Mouse (Mus musculus) testis, adult 2 months (tissue): ENCODE data around the gene Insr. TPM values are rescaled to one million over a fixed set of nuclear protein-coding genes. Genes with fewer than 3 reads are reported as not detected.

Source experiments
- H3K27ac ChIP-seq: fragments of 200-500 bp; 2 replicates; pipeline ENCODE4 v1.5.1; 2012; ENCODE audit warnings: low read depth, low read length; ENCODE audit not compliant: control insufficient read depth, insufficient read depth
- H3K27me3 ChIP-seq: fragments of 200-500 bp; 2 replicates; pipeline ENCODE4 v1.6.1; 2012; ENCODE audit warnings: mild to moderate bottlenecking, low read length, moderate library complexity; ENCODE audit not compliant: control insufficient read depth, insufficient read depth
- H3K36me3 ChIP-seq: fragments of 200-500 bp; 2 replicates; pipeline ENCODE4 v1.6.1; 2012; ENCODE audit warnings: mild to moderate bottlenecking, low read length; ENCODE audit not compliant: control insufficient read depth, insufficient read depth
- H3K4me1 ChIP-seq: fragments of 200-500 bp; 2 replicates; pipeline ENCODE4 v1.6.1; 2012; ENCODE audit warnings: low read length; ENCODE audit not compliant: control insufficient read depth, insufficient read depth
- H3K4me3 ChIP-seq: fragments of 200-500 bp; 2 replicates; pipeline ENCODE4 v1.5.1; 2012; ENCODE audit warnings: low read depth, mild to moderate bottlenecking, low read length, moderate library complexity, mixed read lengths; ENCODE audit not compliant: control insufficient read depth
- CTCF ChIP-seq: fragments of 200-500 bp; IDR thresholded peaks from 2 replicates; pipeline ENCODE4 v1.5.1; 2012; ENCODE audit warnings: low read depth, mild to moderate bottlenecking, inconsistent platforms, low read length, moderate library complexity; ENCODE audit not compliant: control insufficient read depth, insufficient read depth, insufficient replicate concordance
- POLR2A ChIP-seq: fragments of 200-500 bp; IDR thresholded peaks from 2 replicates; pipeline ENCODE4 v1.6.1; 2012; ENCODE audit warnings: low read depth, mild to moderate bottlenecking, inconsistent platforms, low read length, moderate library complexity; ENCODE audit not compliant: control insufficient read depth
- polyA plus RNA-seq: library from polyadenylated mRNA; depleted of rRNA; stranded (reverse); fragments of >200 nt; gene quantifications from 2 replicates; pipeline ENCODE4 v1.2.3, GENCODE M21; 2012

Insr gene
- polyA plus RNA-seq, 1 experiment: 5.8 TPM

DNA sequence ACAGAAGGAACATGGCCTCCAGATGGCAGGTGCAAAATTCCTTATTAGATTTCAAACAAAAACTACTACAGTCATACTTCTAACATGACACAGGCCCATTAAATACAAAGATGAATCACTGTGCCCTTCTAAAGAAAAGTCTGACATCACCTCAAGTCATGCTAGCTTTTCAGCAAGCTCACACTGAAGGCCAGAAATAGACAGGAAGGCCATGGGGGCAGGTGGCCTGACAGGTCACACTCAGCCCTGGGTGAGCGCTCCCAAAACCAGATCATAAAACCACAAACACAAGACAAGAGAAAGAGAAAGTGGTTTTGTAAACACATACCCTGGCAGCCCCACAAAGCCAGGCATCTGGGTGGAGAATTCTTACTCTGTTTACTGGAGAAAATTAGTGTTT is 32.3 kb downstream of the Insr start:
- TF ChIP-seq CTCF (no peak), POLR2A (no peak)
- H3K27ac ChIP-seq: no peak overlapping the region
- H3K27me3 ChIP-seq: no peaks in the 10 kb centered on the region
- H3K4me1 ChIP-seq: no peaks in the 10 kb centered on the region
- H3K4me3 ChIP-seq: no peak overlapping the region
- H3K36me3 ChIP-seq: no peaks in the 10 kb centered on the region

DNA sequence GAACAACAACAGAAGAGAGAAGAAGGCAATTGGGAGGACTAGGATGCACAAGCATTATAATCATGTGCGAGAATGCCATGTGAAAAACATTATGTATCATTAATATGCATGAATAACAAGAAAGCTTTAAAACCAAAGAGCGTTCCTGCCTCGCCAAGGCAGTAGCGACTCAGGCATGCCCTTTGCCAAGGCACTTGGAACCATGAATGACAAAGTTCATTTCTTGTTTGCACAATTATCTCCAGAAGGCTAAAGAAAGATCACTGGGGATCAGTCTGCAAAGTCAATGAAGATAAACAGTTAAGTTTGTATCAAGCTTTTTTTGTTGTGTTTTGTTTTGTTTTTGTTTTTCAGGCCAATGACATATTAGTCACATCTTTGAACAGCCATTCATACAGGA is 36.2 kb downstream of the Insr start:
- H3K4me1 ChIP-seq: no peaks in the 10 kb centered on the region
- no peak for TF ChIP-seq CTCF
- TF ChIP-seq POLR2A: no peak
- no peaks in the 10 kb centered on the region for H3K36me3 ChIP-seq
- no peak overlapping the region for H3K27ac ChIP-seq
- no peak overlapping the region for H3K4me3 ChIP-seq
- H3K27me3 ChIP-seq: no peaks in the 10 kb centered on the region

DNA sequence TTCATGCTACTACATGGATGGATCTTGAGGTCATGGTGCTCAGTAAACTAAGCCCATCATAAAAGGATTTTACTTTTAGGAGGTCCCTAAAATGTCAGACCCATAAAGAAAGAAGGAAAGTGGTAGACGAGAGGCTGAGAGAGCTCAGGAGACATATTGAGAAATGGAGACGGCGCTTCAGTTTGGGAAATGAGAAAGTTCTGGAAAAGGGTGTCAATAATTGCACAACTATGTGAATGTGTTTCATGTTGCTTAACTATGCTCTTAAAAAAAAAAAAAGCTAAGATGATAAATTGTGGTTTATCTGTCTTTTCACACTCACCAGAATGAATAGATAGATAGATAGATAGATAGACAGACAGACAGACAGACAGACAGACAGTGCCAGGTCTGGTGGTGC is 38.7 kb downstream of the Insr start:
- no peak for TF ChIP-seq POLR2A
- TF ChIP-seq CTCF: no peak
- Histone ChIP-seq H3K27me3 (no peaks in the 10 kb centered on the region), H3K4me1 (no peaks in the 10 kb centered on the region), H3K27ac (no peak overlapping the region), H3K36me3 (no peaks in the 10 kb centered on the region), H3K4me3 (no peak overlapping the region)

DNA sequence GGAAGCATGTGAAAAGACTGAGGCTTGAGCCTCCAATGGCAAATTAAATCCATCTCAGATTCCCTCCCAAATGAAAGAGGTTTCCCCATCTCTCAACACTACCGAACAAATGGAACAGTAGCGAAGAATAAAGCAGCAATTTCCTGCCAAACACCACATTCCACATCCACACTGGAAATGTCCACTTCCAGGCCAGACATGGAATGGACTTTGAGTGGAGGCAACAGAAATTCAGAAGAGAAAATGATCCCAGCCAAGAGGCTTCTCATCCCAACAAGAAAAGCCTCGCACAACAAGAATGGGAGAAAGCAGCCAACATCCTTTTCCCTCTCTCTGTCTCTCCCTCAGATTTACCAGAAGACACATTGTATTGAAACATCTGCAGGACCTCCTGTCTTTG is 39.8 kb downstream of the Insr start:
- Histone ChIP-seq H3K4me3 (no peak overlapping the region), H3K4me1 (no peaks in the 10 kb centered on the region), H3K27me3 (no peaks in the 10 kb centered on the region), H3K27ac (no peak overlapping the region), H3K36me3 (no peaks in the 10 kb centered on the region)
- TF ChIP-seq POLR2A (no peak), CTCF (no peak)

DNA sequence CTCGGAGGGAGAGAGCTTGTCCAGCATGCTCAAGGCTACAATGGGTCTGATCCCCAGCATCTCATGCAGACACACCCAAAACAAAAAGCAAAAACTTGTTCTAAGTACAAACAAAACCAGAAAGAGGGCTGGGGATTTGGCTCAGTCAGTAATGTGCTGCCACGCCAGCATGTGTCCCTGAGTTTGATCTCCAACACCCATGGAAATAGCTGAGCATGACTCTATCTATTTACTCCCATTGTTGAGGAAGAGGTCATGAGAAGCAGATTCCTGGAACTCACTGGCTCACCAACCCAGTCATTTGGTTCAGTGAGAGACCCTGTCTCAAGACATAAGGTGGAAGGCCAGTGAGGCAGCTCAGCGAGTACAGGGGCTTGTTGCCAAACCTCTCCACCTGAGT is 40.6 kb downstream of the Insr start:
- Histone ChIP-seq H3K36me3 (no peaks in the 10 kb centered on the region), H3K4me3 (no peak overlapping the region), H3K27ac (no peak overlapping the region), H3K4me1 (no peaks in the 10 kb centered on the region), H3K27me3 (no peaks in the 10 kb centered on the region)
- no peak for TF ChIP-seq CTCF
- no peak for TF ChIP-seq POLR2A

DNA sequence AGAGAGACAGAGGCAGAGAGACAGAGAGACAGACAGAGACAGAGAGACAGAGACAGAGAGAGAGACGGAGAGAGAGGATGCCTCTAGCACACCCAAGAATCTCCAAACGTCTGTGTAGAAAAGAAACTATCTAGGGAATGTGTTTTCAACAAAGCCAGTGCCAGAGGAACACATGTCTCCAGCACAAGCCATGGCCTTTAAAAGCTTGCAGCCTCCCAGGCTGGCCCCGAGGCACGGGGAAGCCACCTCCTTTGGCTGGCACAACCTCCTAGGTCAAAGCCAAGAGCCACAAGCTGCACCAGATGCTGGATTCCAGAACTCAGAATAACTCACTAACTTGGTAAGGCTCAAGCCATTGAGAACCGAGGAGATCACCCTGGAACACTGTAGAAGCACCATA is 42.1 kb downstream of the Insr start:
- H3K4me3 ChIP-seq: no peak overlapping the region
- H3K36me3 ChIP-seq: no peaks in the 10 kb centered on the region
- H3K27me3 ChIP-seq: no peaks in the 10 kb centered on the region
- peak overlapping the region; percentile 29; the same call in 1 of the 2 replicates for H3K27ac ChIP-seq
- no peak for TF ChIP-seq POLR2A
- TF ChIP-seq CTCF: no peak
- no peaks in the 10 kb centered on the region for H3K4me1 ChIP-seq

DNA sequence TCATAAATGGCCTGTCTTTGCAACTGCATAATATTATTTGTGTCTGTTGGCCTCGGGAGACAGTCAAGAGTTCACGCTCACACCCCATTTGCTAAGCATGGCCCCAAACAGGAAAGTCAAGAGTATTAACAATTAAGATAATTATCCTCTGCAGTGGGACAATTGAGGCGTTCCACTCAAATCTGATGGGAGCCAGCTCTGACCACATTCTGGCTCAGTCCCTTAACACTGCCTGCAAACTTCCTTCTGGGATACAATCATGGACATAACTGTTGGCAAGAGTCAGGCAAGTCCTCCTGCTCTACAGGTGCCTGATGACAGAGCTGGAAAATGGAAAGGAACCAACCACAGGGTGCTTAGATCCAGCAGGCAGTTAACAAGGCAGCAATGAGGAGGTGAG is 43.1 kb downstream of the Insr start:
- TF ChIP-seq CTCF: no peak
- TF ChIP-seq POLR2A: no peak
- no peaks in the 10 kb centered on the region for H3K4me1 ChIP-seq
- H3K27me3 ChIP-seq: no peaks in the 10 kb centered on the region

DNA sequence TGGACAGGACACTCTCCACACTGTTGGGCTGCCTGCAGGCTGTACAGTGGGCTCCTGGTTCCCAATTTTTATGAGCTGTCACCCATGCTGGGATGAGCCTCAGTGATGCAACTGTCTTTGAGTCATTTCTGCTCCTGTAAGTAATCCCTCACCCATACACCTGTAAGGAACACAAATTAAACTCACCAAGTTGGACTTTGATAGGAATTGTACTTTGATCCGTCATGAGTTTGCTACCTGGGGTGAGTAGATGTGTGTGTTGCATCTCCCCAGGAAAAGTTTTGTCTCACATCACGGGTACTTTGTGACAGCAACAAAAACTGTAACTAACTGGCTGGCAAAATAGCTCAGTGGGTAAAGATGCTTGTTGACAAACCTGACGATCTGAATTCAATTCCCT is 44.8 kb downstream of the Insr start:
- H3K36me3 ChIP-seq: no peaks in the 10 kb centered on the region
- no peak overlapping the region for H3K27ac ChIP-seq
- TF ChIP-seq CTCF (no peak), POLR2A (no peak)
- H3K4me1 ChIP-seq: no peaks in the 10 kb centered on the region
- no peaks in the 10 kb centered on the region for H3K27me3 ChIP-seq
- H3K4me3 ChIP-seq: no peak overlapping the region

More for the DNA sequence above, 43.1 kb downstream of the Insr start:
- no peak overlapping the region for H3K27ac ChIP-seq
- H3K36me3 ChIP-seq: no peaks in the 10 kb centered on the region
- H3K4me3 ChIP-seq: no peak overlapping the region
